Mouse (Mus musculus) stomach, embryonic 15.5 days (tissue): Measurements from ENCODE around the gene Gm28308. TPM values are rescaled to one million over a fixed set of nuclear protein-coding genes. Genes with fewer than 3 reads are reported as not detected.

Source experiments
- ATAC-seq: fragments of 200-750 bp; cut with Nextera tagmentation; 2 replicates; pipeline ENCODE4 v1.8.0; 2017; ENCODE audit warnings: low read depth, moderate number of reproducible peaks, moderate TSS enrichment; ENCODE audit not compliant: insufficient read depth, low FRiP score
- H3K27ac ChIP-seq: fragments of 300-500 bp; sonication (generic); 2 replicates; pipeline ENCODE4 v1.5.1; 2015; ENCODE audit warnings: mild to moderate bottlenecking, inconsistent platforms
- H3K27me3 ChIP-seq: fragments of 300-500 bp; sonication (generic); replicated peaks from 2 replicates; pipeline ENCODE4 v1.6.1; 2015; ENCODE audit warnings: inconsistent platforms
- H3K36me3 ChIP-seq: fragments of 300-500 bp; sonication (generic); 2 replicates; pipeline ENCODE4 v1.6.1; 2015; ENCODE audit warnings: inconsistent platforms
- H3K4me1 ChIP-seq: fragments of 300-500 bp; sonication (generic); 2 replicates; pipeline ENCODE4 v1.6.1; 2015; ENCODE audit warnings: inconsistent platforms
- H3K4me2 ChIP-seq: fragments of 300-500 bp; sonication (generic); 2 replicates; pipeline ENCODE4 v1.6.1; 2015; ENCODE audit warnings: mild to moderate bottlenecking, inconsistent platforms
- H3K4me3 ChIP-seq: fragments of 300-500 bp; sonication (generic); replicated peaks from 2 replicates; pipeline ENCODE4 v1.5.1; 2015; ENCODE audit warnings: inconsistent platforms
- H3K9ac ChIP-seq: fragments of 300-500 bp; sonication (generic); 2 replicates; pipeline ENCODE4 v1.6.1; 2015; ENCODE audit warnings: inconsistent platforms
- H3K9me3 ChIP-seq: fragments of 300-500 bp; sonication (generic); 2 replicates; pipeline ENCODE4 v1.6.1; 2016; ENCODE audit warnings: inconsistent platforms
- WGBS: fragments of 180-500 bp; shearing (Covaris S2); methylation state at CpG from one replicate; pipeline ENCODE4 v1.1.7; 2015; 5-methylcytosine and 5-hydroxymethylcytosine counted together
- polyA plus RNA-seq: library from polyadenylated mRNA; unstranded; fragments of >200 nt; fragmentation: Nextera tagmentation; extraction: Ambion mirVana; gene quantifications from 2 replicates; pipeline ENCODE4 v1.2.1, GENCODE M21; 2015

The Gm28308 gene
- polyA plus RNA-seq, 1 experiment from 2014 or later, result not detected

GRCm38 (mm10) chr6:52159164-52159761 lies 53.9 kb downstream of the Gm28308 start:
- WGBS, result 7% methylated on average over 12 of the region's 12 CpGs
- H3K9me3 ChIP-seq, result no peaks in the 10 kb centered on the region
- peaks cover 21% of the 10 kb centered on the region for H3K4me1 ChIP-seq
- peaks cover 18% of the 10 kb centered on the region; the same call in 1 of the 2 replicates for H3K27me3 ChIP-seq
- peak overlapping the region; percentile 96 for H3K27ac ChIP-seq
- ATAC-seq, result no peak
- peak overlapping the region; percentile 67; the same call in 1 of the 2 replicates for H3K9ac ChIP-seq
- H3K4me3 ChIP-seq, result peak overlapping the region; percentile 67
- H3K4me2 ChIP-seq, result peak overlapping the region; percentile 88
- no peaks in the 10 kb centered on the region for H3K36me3 ChIP-seq

GRCm38 (mm10) chr6:52158276-52159051 lies 54.7 kb downstream of the Gm28308 start, which contains the start of gene Hoxa1:
Gene Hoxa1, minus strand, starts transcription at chr6:52158317.
- H3K4me2 ChIP-seq, result peak within 1 kb of the TSS; percentile 88
- no peaks in the 10 kb centered on the region for H3K9me3 ChIP-seq
- H3K27ac ChIP-seq, result peak within 1 kb of the TSS; percentile 96
- no peaks in the 10 kb centered on the region for H3K36me3 ChIP-seq
- WGBS, result under 1% methylated on average over 53 of the region's 55 CpGs
- peak; percentile 83 for ATAC-seq
- H3K4me3 ChIP-seq, result peak within 1 kb of the TSS; percentile 67
- H3K9ac ChIP-seq, result peak within 1 kb of the TSS; percentile 67
- H3K4me1 ChIP-seq, result peaks cover 21% of the 10 kb centered on the region
- H3K27me3 ChIP-seq, result peaks cover 18% of the 10 kb centered on the region; the same call in 1 of the 2 replicates

GRCm38 (mm10) chr6:52157466-52158275 lies 55.5 kb downstream of the Gm28308 start:
- H3K4me1 ChIP-seq, result peaks cover 21% of the 10 kb centered on the region
- H3K27me3 ChIP-seq, result peaks cover 18% of the 10 kb centered on the region; the same call in 1 of the 2 replicates
- H3K36me3 ChIP-seq, result no peaks in the 10 kb centered on the region
- H3K27ac ChIP-seq, result no peak overlapping the region
- peak overlapping the region; percentile 67 for H3K4me3 ChIP-seq
- no peaks in the 10 kb centered on the region for H3K9me3 ChIP-seq
- WGBS, result 4% methylated on average over 32 of the region's 32 CpGs
- no peak overlapping the region for H3K9ac ChIP-seq
- H3K4me2 ChIP-seq, result peak overlapping the region; percentile 88
- ATAC-seq, result no peak; the same call in 1 of the 2 replicates

GRCm38 (mm10) chr6:52156551-52157200 lies 56.5 kb downstream of the Gm28308 start:
- H3K27ac ChIP-seq, result no peak overlapping the region
- no peak overlapping the region for H3K9ac ChIP-seq
- no peaks in the 10 kb centered on the region for H3K36me3 ChIP-seq
- H3K4me1 ChIP-seq, result peaks cover 21% of the 10 kb centered on the region
- no peaks in the 10 kb centered on the region for H3K9me3 ChIP-seq
- peak overlapping the region; percentile 88 for H3K4me2 ChIP-seq
- no peak for ATAC-seq
- 0 out of 2 replicates have a peak overlapping the region, but pooled peaks have one; percentile 67 for H3K4me3 ChIP-seq
- 25% methylated on average over 20 of the region's 20 CpGs for WGBS
- H3K27me3 ChIP-seq, result peaks cover 20% of the 10 kb centered on the region; the same call in 1 of the 2 replicates

GRCm38 (mm10) chr6:52155471-52155870 lies 57.7 kb downstream of the Gm28308 start:
- Histone ChIP-seq H3K9me3 (no peaks in the 10 kb centered on the region), H3K4me3 (no peak overlapping the region), H3K27ac (no peak overlapping the region), H3K4me2 (no peak overlapping the region), H3K9ac (no peak overlapping the region), H3K4me1 (peaks cover 21% of the 10 kb centered on the region), H3K36me3 (no peaks in the 10 kb centered on the region), H3K27me3 (peaks cover 22% of the 10 kb centered on the region; the same call in 1 of the 2 replicates)
- no peak for ATAC-seq
- 74% methylated on average over 3 of the region's 3 CpGs for WGBS

GRCm38 (mm10) chr6:52154044-52154443 lies 59.1 kb downstream of the Gm28308 start:
- H3K4me1 ChIP-seq, result peaks cover 8% of the 10 kb centered on the region
- H3K4me3 ChIP-seq, result no peak overlapping the region
- WGBS, result 61% methylated on average over 5 of the region's 5 CpGs
- H3K9me3 ChIP-seq, result no peaks in the 10 kb centered on the region
- no peak overlapping the region for H3K9ac ChIP-seq
- peaks cover 29% of the 10 kb centered on the region for H3K27me3 ChIP-seq
- ATAC-seq, result no peak
- H3K4me2 ChIP-seq, result no peak overlapping the region
- H3K36me3 ChIP-seq, result no peaks in the 10 kb centered on the region
- no peak overlapping the region for H3K27ac ChIP-seq

- 24% methylated on average over 6 of the region's 6 CpGs for WGBS
- Histone ChIP-seq H3K4me1 (peaks cover 7% of the 10 kb centered on the region; the same call in 1 of the 2 replicates), H3K36me3 (no peaks in the 10 kb centered on the region), H3K4me2 (no peak overlapping the region), H3K27ac (no peak overlapping the region), H3K9me3 (no peaks in the 10 kb centered on the region), H3K4me3 (no peak overlapping the region), H3K9ac (no peak overlapping the region), H3K27me3 (peaks cover 29% of the 10 kb centered on the region)
- ATAC-seq, result no peak
These were observed 59.9 kb downstream of the Gm28308 start for GRCm38 (mm10) chr6:52153270-52153669.

GRCm38 (mm10) chr6:52152226-52153193 lies 60.6 kb downstream of the Gm28308 start:
- H3K27me3 ChIP-seq, result peaks cover 27% of the 10 kb centered on the region
- H3K9me3 ChIP-seq, result no peaks in the 10 kb centered on the region
- no peak overlapping the region for H3K4me2 ChIP-seq
- ATAC-seq, result no peak
- 43% methylated on average over 16 of the region's 16 CpGs for WGBS
- peaks cover 4% of the 10 kb centered on the region; the same call in 1 of the 2 replicates for H3K4me1 ChIP-seq
- H3K36me3 ChIP-seq, result no peaks in the 10 kb centered on the region
- no peak overlapping the region for H3K27ac ChIP-seq
- no peak overlapping the region for H3K9ac ChIP-seq
- no peak overlapping the region for H3K4me3 ChIP-seq

GRCm38 (mm10) chr6:52151571-52151970 lies 61.6 kb downstream of the Gm28308 start:
- ATAC-seq, result no peak
- no peaks in the 10 kb centered on the region for H3K9me3 ChIP-seq

GRCm38 (mm10) chr6:52150401-52150966 lies 62.7 kb downstream of the Gm28308 start:
- no peaks in the 10 kb centered on the region for H3K36me3 ChIP-seq
- H3K4me3 ChIP-seq, result no peak overlapping the region
- H3K9ac ChIP-seq, result no peak overlapping the region
- H3K27me3 ChIP-seq, result peaks cover 14% of the 10 kb centered on the region
- 12% methylated on average over 16 of the region's 16 CpGs for WGBS
- no peak overlapping the region for H3K27ac ChIP-seq
- H3K9me3 ChIP-seq, result no peaks in the 10 kb centered on the region
- no peak for ATAC-seq
- H3K4me2 ChIP-seq, result peak overlapping the region; percentile 36
- peaks cover 4% of the 10 kb centered on the region; the same call in 1 of the 2 replicates for H3K4me1 ChIP-seq

More at GRCm38 (mm10) chr6:52151571-52151970, 61.6 kb downstream of the Gm28308 start:
- Histone ChIP-seq H3K27me3 (peaks cover 23% of the 10 kb centered on the region), H3K9ac (no peak overlapping the region), H3K27ac (no peak overlapping the region), H3K36me3 (no peaks in the 10 kb centered on the region), H3K4me1 (peaks cover 4% of the 10 kb centered on the region; the same call in 1 of the 2 replicates), H3K4me2 (no peak overlapping the region), H3K4me3 (no peak overlapping the region)
- 43% methylated on average over 4 of the region's 4 CpGs for WGBS
